Mouse (Mus musculus): ENCODE data around the gene Gm49340.

- TF ChIP-seq CTCF (IDR thresholded peaks at IDR 0.05; ENCODE audit: insufficient read depth, low read depth, low read length) (no peak), POLR2A (IDR thresholded peaks at IDR 0.05; ENCODE audit: insufficient read depth, low read depth, low read length) (no peak)
These were observed 65.8 kb downstream of the Gm49340 start for GRCm38 (mm10) chr11:73395374-73395773.

Measured in olfactory bulb, adult 2 months (tissue).